8 mouse cellular contexts compared by ENCODE assay signal in genomic region chrX:36598861-36599344, GRCm38 (mm10). TPM values are rescaled to one million over a fixed set of nuclear protein-coding genes. Genes with fewer than 3 reads are reported as not detected.
DNase-seq lines count a peak whose midpoint lies in the region; ATAC-seq and TF ChIP-seq lines count a peak whose summit lies in the region.

No protein-coding gene starts in this region.

- TF ChIP-seq POLR2A in bone marrow, adult 2 months (IDR thresholded peaks at IDR 0.05; ENCODE audit: borderline replicate concordance, control insufficient read depth, low read depth, low read length), result no peak

- H3K4me2 ChIP-seq in forebrain, embryonic 11.5 days (ENCODE audit: low read depth, low read length, severe bottlenecking), result peak overlapping the region; percentile 59
- peak overlapping the region; percentile 57 for H3K4me2 ChIP-seq in hindbrain, postnatal 0 days (ENCODE audit: low read depth, low read length)
- H3K4me2 ChIP-seq in liver, embryonic 12.5 days, result peak overlapping the region; percentile 81

- H3K27ac ChIP-seq in bone marrow, adult 2 months (ENCODE audit: control insufficient read depth, insufficient read depth, low read depth, low read length, poor library complexity), result no peak overlapping the region
- H3K27ac ChIP-seq in forebrain, embryonic 11.5 days (ENCODE audit: low read depth, low read length), result no peak overlapping the region
- peak overlapping the region; percentile 86; the same call in 1 of the 2 replicates for H3K27ac ChIP-seq in hindbrain, postnatal 0 days
- no peak overlapping the region for H3K27ac ChIP-seq in liver, embryonic 12.5 days

- peak; percentile 3 for DNase-seq in ovary, postnatal 10 days (ENCODE audit: low spot score)
- no peak for DNase-seq in ovary, postnatal 14 days (ENCODE audit: low spot score)
- DNase-seq in forebrain, embryonic 11.5 days (ENCODE audit: low spot score), result peak; percentile 51
- peak; percentile 43 for DNase-seq in hindbrain, postnatal 0 days (ENCODE audit: low spot score)
- DNase-seq in neural tube, embryonic 10.5 days (ENCODE audit: extremely low spot score, low spot score), result peak; percentile 27
- DNase-seq in c-Kit-positive CD71-positive TER-119-positive erythroid progenitor cells, embryonic 14.5 days (ENCODE audit: low spot score), result no peak

- whole genome bisulfite sequencing in bone marrow, adult 2 months, result 15% methylated on average over 14 of the region's 14 CpGs
- 27% methylated on average over 13 of the region's 14 CpGs for WGBS in forebrain, embryonic 11.5 days
- 33% methylated on average over 14 of the region's 14 CpGs for WGBS in hindbrain, postnatal 0 days
- WGBS in liver, embryonic 12.5 days (ENCODE audit: insufficient replicate concordance), result 18% methylated on average over 14 of the region's 14 CpGs

- no peaks in the 10 kb centered on the region for H3K9me3 ChIP-seq in forebrain, embryonic 11.5 days (ENCODE audit: control insufficient read depth, low read length)
- H3K9me3 ChIP-seq in hindbrain, postnatal 0 days (ENCODE audit: low read length), result no peaks in the 10 kb centered on the region
- H3K9me3 ChIP-seq in liver, embryonic 12.5 days (replicated peaks), result no peaks in the 10 kb centered on the region

- no peak for TF ChIP-seq CTCF in bone marrow, adult 2 months (IDR thresholded peaks at IDR 0.05; ENCODE audit: control insufficient read depth, insufficient read depth, low read length)
- TF ChIP-seq CTCF in hindbrain, postnatal 0 days (IDR thresholded peaks at IDR 0.05; ENCODE audit: low read depth), result no peak

- no peaks in the 10 kb centered on the region for H3K27me3 ChIP-seq in forebrain, embryonic 11.5 days (ENCODE audit: control insufficient read depth, insufficient read depth, low read length)
- no peaks in the 10 kb centered on the region for H3K27me3 ChIP-seq in hindbrain, postnatal 0 days (ENCODE audit: insufficient read depth, low read length)
- H3K27me3 ChIP-seq in liver, embryonic 12.5 days (replicated peaks), result no peaks in the 10 kb centered on the region

- H3K36me3 ChIP-seq in forebrain, embryonic 11.5 days (ENCODE audit: control insufficient read depth, insufficient read depth, low read length), result no peaks in the 10 kb centered on the region
- no peaks in the 10 kb centered on the region for H3K36me3 ChIP-seq in hindbrain, postnatal 0 days (ENCODE audit: insufficient read depth, low read length)
- H3K36me3 ChIP-seq in liver, embryonic 12.5 days, result peaks cover 14% of the 10 kb centered on the region

- H3K4me1 ChIP-seq in bone marrow, adult 2 months (ENCODE audit: control insufficient read depth, insufficient read depth, low read length), result peaks cover 3% of the 10 kb centered on the region
- H3K4me1 ChIP-seq in forebrain, embryonic 11.5 days (replicated peaks; ENCODE audit: control insufficient read depth, insufficient read depth, low read length), result no peaks in the 10 kb centered on the region
- H3K4me1 ChIP-seq in hindbrain, postnatal 0 days (ENCODE audit: insufficient read depth, low read length), result no peaks in the 10 kb centered on the region
- peaks cover 15% of the 10 kb centered on the region; the same call in 1 of the 2 replicates for H3K4me1 ChIP-seq in liver, embryonic 12.5 days

- ATAC-seq in forebrain, embryonic 11.5 days (replicated peaks; ENCODE audit: low FRiP score), result peak; percentile 37; the same call in 1 of the 2 replicates
- ATAC-seq in hindbrain, postnatal 0 days, result peak; percentile 62
- no peak for ATAC-seq in liver, embryonic 12.5 days

- peak overlapping the region; percentile 77 for H3K9ac ChIP-seq in forebrain, embryonic 11.5 days (ENCODE audit: low read length)
- H3K9ac ChIP-seq in hindbrain, postnatal 0 days (replicated peaks; ENCODE audit: low read length), result peak overlapping the region; percentile 82
- H3K9ac ChIP-seq in liver, embryonic 12.5 days, result peak overlapping the region; percentile 78

- H3K4me3 ChIP-seq in bone marrow, adult 2 months (replicated peaks; ENCODE audit: control insufficient read depth, low read depth, low read length), result peak overlapping the region; percentile 99
- H3K4me3 ChIP-seq in forebrain, embryonic 11.5 days (ENCODE audit: low read depth, low read length), result peak overlapping the region; percentile 61
- H3K4me3 ChIP-seq in hindbrain, postnatal 0 days (ENCODE audit: low read length), result peak overlapping the region; percentile 62
- peak overlapping the region; percentile 70 for H3K4me3 ChIP-seq in liver, embryonic 12.5 days

RNA-seq across cellular contexts. Expression of gene Pgrmc1, which starts 0.9 kb away (rescaled TPM):
- polyA plus RNA-seq in bone marrow, adult 2 months (2011; ENCODE audit: insufficient read depth, insufficient read length, low replicate concordance, missing spikeins), result 9.1 and 20.4 TPM in 2 replicates
- 382 and 393 TPM in 2 replicates for polyA plus RNA-seq in forebrain, embryonic 11.5 days (2014; fragmentation: Nextera tagmentation; extraction: Ambion mirVana)
- 335 and 360 TPM in 2 replicates for total RNA-seq in hindbrain, postnatal 0 days (2014; rRNA removed)
- polyA plus RNA-seq in hindbrain, postnatal 0 days (2015; fragmentation: Nextera tagmentation; extraction: Ambion mirVana), result 619 and 625 TPM in 2 replicates
- polyA plus RNA-seq in liver, embryonic 12.5 days (2016; fragmentation: Nextera tagmentation; extraction: Ambion mirVana), result 97.7 and 100 TPM in 2 replicates

RNA-seq across cellular contexts. Expression of gene Akap17b, which starts 46.3 kb away (rescaled TPM):
- 1.5 and 1.6 TPM in 2 replicates for polyA plus RNA-seq in bone marrow, adult 2 months (2011; ENCODE audit: insufficient read depth, insufficient read length, low replicate concordance, missing spikeins)
- 3.6 and 3.8 TPM in 2 replicates for polyA plus RNA-seq in forebrain, embryonic 11.5 days (2014; fragmentation: Nextera tagmentation; extraction: Ambion mirVana)
- 5.9 and 7.3 TPM in 2 replicates for total RNA-seq in hindbrain, postnatal 0 days (2014; rRNA removed)
- 4.8 and 5.1 TPM in 2 replicates for polyA plus RNA-seq in hindbrain, postnatal 0 days (2015; fragmentation: Nextera tagmentation; extraction: Ambion mirVana)
- 0.81 and 0.86 TPM in 2 replicates for polyA plus RNA-seq in liver, embryonic 12.5 days (2016; fragmentation: Nextera tagmentation; extraction: Ambion mirVana)

Comparison
In these comparisons a context has a peak if more than half of its experiments do, and no peak if none do; other contexts are left out.
1. DNase-seq: peak in ovary, postnatal 10 days (single experiment), forebrain, embryonic 11.5 days (single experiment), hindbrain, postnatal 0 days (single experiment) and neural tube, embryonic 10.5 days (single experiment); none in ovary, postnatal 14 days (single experiment) and c-Kit-positive CD71-positive TER-119-positive erythroid progenitor cells, embryonic 14.5 days (single experiment).
2. Peak in every context shown above with its lines, with median percentiles within 50 percentile points of each other: H3K4me3 ChIP-seq, H3K4me2 ChIP-seq and H3K9ac ChIP-seq.